Mouse (Mus musculus) megakaryocyte progenitor cell, adult 5-6 weeks (primary cell): ENCODE measurements around the gene Fam71f2. TPM values are rescaled to one million over a fixed set of nuclear protein-coding genes. Genes with fewer than 3 reads are reported as not detected.

Experiments used
- ATAC-seq: replicated peaks from 2 replicates; pipeline ENCODE4 v1.8.0; 2016; ENCODE audit warnings: mild to moderate bottlenecking, moderate TSS enrichment, inconsistent platforms; ENCODE audit not compliant: poor library complexity
- total RNA-seq, 2 experiments: library from RNA; stranded (forward) in 1 of 2; stranded (reverse) in 1 of 2; fragments of 157-497, 149-512 nt in 1 of 2; fragments of 200-1000 nt in 1 of 2; gene quantifications; 2 replicates each; pipeline versions ENCODE4 v1.2.3 to v1.2.4; 2015 to 2017

Gene Fam71f2
- total RNA-seq, 2 experiments from 2014 or later: 1.1 TPM; not detected in 1

DNA sequence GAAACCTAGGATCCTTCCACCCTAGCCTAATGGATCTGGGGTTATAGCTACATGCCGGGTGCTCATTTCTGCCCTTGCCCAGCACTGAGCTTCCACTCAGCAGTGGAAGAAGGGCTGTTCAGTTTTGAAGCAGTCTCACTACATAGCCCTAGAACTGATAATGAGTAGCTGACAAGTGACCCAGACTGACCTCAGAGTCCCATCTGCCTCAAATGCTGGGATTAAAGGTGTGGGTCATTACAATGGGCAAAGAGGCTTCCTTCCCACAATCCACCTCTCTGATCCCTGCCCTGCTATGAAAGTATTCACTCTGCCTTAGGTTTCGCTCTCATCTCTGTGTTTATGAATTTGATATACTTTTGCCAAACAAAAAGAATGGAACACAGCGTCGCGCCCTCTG is 2.6 kb upstream of the Fam71f2 start:
- no peak for ATAC-seq

GRCm38 (mm10) chr6:29278513-29279267 is 703 bp upstream of the Fam71f2 start:
- peak; percentile 97 for ATAC-seq

DNA sequence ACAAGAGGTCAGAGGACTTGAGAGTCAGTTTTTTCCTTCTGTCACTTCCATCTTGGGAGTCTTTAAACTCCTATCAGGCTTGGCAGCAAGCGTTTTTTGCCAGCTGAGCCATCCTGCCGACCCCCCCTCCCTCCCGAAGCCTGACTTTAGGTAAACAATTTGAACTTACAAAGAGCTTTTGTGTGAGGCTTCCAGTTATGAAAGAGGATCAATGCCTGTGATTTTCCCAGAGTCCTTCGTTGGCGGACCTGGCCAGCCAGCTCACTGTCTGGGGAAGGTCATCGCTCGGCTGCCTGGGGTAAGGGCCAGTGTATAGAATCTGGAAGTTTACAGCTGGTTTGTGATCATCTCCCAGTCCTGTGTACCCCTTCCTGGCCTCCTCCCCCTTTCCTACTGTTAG is 1.3 kb downstream of the Fam71f2 start:
- no peak for ATAC-seq

DNA sequence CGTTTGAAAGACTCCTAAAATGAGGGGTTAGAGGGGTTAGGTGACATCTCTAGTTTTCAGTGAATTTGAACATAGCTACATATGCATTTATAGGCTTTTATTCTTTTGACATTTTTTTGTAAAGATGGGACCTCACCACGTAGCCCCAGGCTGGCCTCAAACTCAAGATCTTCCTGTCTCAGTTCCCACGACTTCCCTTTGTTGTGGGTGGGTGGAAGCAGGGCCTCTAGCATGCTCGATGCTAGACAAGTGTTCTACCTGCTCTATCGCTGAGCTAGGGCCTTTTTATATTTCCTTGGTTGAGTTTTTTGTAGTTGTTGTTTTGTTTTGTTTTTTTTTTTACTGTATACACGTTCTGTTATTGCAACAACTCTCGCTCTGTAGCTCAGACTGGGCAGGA is 7.5 kb downstream of the Fam71f2 start:
- no peak for ATAC-seq

DNA sequence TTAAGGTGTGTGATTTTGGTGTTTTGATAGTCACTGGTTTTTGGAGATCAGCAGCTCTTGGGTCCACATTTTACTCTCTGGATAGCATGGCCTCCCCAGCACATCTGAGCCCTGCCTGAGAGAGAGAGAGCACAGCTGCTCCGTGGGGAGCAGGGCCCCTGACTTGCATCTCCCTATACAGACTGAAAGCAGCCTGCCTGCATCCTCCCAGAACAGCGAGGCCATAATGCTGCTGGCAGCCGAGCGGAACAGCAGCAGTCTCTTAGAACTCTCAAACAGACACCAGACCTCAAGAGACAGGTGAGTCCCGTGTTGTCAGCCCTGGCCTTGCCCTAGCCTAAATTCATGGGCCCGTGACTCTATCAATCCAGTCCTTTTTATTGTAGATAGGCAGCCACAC is 8.1 kb downstream of the Fam71f2 start:
- ATAC-seq: no peak

GRCm38 (mm10) chr6:29287944-29288343 is 8.6 kb downstream of the Fam71f2 start:
- ATAC-seq: no peak

DNA sequence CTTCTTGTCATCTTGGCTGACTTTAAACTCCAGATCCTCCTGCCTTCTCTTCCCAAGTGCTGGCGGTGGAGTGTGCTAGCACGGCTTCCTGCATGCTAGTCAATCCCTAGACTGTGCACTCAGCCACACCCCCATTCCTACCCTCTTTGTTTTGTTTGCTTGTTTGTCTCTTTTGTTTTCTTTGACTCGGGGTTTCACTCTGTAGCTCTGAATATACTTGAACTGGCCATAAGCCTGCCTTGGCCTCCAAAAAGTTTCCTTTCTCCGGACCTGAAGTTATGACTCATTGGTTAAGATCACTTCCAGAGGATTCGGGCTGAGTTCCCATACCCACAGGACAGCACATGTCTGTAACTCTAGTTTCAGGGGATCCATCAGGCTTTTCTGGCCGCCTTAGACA is 9.3 kb downstream of the Fam71f2 start:
- no peak for ATAC-seq

GRCm38 (mm10) chr6:29299112-29299511 is 19.7 kb downstream of the Fam71f2 start:
- no peak for ATAC-seq

- ATAC-seq: no peak
These were observed 23.9 kb downstream of the Fam71f2 start for GRCm38 (mm10) chr6:29303251-29303650.

GRCm38 (mm10) chr6:29303726-29304125 is 24.3 kb downstream of the Fam71f2 start:
- no peak for ATAC-seq

GRCm38 (mm10) chr6:29305462-29305861 is 26.1 kb downstream of the Fam71f2 start:
- no peak for ATAC-seq

GRCm38 (mm10) chr6:29308846-29309605 is 29.6 kb downstream of the Fam71f2 start:
- no peak for ATAC-seq

- no peak for ATAC-seq
These were observed 34.4 kb downstream of the Fam71f2 start for GRCm38 (mm10) chr6:29313690-29314202.

- no peak for ATAC-seq
These were observed 37.9 kb downstream of the Fam71f2 start for GRCm38 (mm10) chr6:29317286-29317685.

DNA sequence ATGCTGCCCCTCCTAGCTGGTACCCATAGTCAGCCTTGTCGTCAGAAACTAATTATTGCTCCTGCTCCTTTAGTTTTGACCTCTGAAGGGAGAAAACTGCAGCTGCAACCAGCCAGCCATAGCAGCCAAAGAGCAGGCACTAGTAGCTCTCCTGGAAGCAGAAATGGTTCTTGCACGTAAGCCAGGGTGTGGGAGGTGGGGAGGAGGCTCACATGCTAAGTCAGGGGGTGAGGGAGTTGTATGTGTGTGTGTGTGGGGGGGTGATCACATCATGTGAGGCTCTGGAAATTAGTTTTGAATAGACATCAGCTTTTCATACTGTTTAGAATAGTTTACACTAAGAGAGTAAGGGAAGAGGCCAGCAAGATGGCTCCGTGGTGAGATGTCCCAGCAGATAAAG is 38.5 kb downstream of the Fam71f2 start:
- no peak for ATAC-seq

GRCm38 (mm10) chr6:29318879-29319278 is 39.5 kb downstream of the Fam71f2 start, which contains the start of gene Fam71f1:
Gene Fam71f1, plus strand, starts transcription at chr6:29319140.
- no peak for ATAC-seq

GRCm38 (mm10) chr6:29321586-29321985 is 42.2 kb downstream of the Fam71f2 start:
- ATAC-seq: no peak

- no peak for ATAC-seq
These were observed 42.8 kb downstream of the Fam71f2 start for GRCm38 (mm10) chr6:29322147-29322546.

DNA sequence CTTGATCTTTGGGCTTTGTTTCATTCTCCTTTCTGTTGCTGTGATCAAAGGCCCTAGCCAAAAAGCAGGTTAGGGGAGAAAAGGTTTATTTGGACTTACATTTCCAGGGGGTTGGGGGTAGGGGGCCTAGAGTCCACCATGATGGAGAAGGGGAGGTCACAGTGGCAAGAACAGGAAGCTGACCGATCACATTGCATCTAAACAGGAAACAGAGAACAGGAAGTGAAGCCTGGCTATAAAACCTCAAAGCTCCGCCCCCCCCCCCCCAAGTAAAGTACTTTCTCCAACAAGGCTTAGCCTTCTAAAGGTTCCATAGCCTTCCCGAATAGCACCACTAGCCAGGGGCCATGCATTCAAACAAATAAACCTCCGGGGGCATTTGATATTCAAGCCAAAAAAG is 43.3 kb downstream of the Fam71f2 start:
- 0 out of 2 replicates have a peak, but pooled peaks have one; percentile 34 for ATAC-seq

DNA sequence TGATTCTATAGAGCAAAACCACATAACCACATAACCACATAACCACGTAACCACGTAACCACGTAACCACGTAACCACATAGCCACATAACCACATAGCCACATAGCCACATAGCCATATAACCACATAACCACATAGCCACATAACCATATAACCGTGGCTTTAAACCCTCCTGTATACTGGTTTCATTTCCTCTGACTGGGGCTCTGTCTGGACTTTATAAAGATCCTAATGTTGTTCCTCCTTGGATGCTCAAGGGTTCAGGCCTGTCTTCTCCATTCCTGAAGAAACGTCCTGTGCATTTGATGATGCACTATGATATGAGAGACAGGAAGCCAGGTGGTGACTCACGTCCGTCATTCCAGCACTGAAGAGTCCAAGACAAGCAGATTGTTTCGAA is 47.6 kb downstream of the Fam71f2 start:
- peak; percentile 23; the same call in 1 of the 2 replicates for ATAC-seq

GRCm38 (mm10) chr6:29329514-29329913 is 50.1 kb downstream of the Fam71f2 start:
- ATAC-seq: peak; percentile 42
